Mouse (Mus musculus): ENCODE measurements around the gene Cpxm2.

Cpxm2 gene

DNA sequence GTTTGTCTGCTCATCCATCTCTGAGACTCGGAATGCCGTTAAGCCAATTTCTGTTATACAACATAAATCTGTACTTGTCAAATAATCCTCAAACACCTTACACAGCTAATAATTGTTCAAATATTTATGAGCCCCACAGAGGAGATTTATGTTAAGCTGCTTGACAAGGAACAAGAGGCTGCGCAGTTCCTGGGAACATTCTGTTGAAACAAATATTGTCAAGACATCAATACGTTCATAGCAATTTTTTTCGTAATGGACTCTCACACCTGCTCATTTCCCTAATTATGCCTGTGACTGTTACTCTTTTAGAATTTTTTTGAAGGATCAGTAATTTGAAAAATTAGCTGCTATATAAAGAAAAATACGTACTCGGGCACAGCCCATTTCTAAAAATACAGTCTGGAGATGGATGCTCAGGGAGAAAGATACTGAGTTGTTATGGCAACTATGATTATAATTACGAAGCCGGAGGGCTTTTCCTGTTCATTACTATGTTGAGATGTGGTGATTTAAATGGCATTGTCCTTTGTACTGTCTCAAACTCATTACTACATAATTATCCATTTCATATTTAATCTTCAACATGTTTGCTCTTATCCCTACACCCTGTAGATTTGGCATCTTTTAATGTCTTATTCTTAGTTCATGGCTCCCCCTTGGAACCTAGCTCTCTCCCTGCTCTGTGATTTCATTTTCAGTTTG, 3.9 kb upstream of the Cpxm2 start:
- CTCF ChIA-PET = interaction anchor here in 1 of 4 experiments (0.7 kb wide), 1 partner anchor 638 kb away, joined by 3 read pairs; no protein-coding TSS in a partner anchor
- POLR2A ChIA-PET = no interaction called here

DNA sequence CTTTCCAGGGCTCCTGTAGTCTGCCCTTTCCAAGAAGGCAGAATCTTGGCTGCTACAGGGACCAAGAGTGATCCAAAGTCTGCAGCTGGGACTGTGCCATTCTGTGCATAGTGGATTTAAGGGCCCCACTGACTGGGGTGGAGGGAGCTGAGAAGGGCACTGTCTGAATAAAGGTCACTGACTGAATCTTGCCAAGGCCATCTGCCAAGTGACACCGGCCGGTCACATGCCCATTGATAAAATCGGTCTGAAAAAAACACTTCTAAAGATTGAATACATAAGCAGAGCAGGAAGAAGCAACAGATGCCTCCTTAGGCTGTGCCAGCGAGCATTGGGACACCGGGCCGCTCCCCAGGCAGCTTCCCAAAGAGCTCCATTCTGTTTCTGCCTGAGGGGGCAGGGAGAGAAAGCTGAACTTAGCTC, 803 bp downstream of the Cpxm2 start:
- ChIA-PET CTCF (interaction anchor here in 2 of 4 experiments (0.6 to 1.3 kb wide), 2 partner anchors 17 to 254 kb away, joined by 4 to 11 read pairs; no protein-coding TSS in a partner anchor), POLR2A (interaction anchor here in 1 of 4 experiments (0.6 kb wide), 1 partner anchor 387 kb away, joined by 4 read pairs; no protein-coding TSS in a partner anchor)

DNA sequence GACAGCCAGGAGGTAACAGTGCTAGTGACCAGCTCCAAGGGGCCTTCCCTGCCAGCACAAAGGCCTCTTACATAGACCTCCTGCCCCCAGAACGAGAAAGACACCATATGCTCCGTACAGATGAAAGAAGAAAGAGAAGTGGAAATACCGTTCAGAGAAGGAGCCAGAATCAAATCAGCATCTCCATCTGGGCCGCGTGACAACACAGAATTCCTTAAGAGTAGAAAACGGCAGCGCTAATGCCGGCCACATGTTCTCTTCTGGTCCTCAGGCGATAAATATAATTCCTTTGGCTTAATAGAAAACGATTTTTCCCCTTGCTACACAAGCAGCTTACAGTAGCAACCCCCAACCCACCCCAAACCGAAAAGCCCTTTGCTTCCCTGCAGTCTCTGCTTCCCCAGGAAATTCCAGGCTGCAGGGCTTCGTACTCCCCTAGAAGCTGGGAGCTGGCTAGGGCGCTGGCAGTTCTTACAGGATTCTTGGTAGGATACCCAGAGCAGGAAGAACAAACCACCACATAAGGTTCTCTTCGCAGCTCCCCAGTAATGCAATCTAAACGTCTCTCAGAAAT, 9.2 kb downstream of the Cpxm2 start:
- POLR2A ChIA-PET = no interaction called here
- CTCF ChIA-PET = no interaction called here

DNA sequence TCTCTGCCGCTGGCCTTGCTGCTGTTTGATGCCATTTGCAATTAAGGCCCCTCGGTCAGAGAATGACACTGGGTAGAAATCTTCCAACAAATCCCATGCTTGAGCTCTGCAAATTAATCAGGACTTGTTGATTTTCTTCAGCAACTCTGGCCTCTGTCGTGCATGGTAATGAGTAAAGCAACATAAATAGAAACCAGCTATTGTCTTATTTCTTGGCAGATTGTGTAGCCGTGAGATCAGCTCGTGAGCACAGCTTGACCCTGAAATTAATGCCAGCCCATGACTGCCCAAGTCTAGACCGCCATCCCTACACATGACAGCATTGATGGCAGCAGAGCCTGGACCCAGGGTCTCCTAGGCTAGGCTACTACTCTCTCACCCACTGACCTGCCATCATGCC, 25.9 kb downstream of the Cpxm2 start:
- ChIA-PET CTCF (no interaction called here), POLR2A (no interaction called here)

DNA sequence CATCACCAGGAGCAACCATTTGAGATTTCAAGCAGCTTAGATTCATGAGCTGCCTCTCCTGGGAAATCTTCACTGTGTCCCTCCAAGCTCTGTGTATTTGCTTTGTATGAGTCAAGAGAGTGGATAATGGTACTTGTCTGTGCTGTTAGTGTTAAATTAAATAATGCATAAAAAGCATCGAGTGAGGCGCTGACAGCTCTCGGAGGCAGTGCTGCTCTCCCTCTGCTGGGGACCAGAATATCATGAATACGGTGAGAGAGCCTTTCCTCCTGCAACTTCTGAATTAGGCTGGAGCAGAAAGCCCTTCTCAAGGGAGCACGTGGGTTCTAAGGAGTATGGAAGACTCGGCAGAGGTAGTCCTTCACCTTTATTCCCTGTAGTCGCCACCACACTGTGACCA, 29.6 kb downstream of the Cpxm2 start:
- POLR2A ChIA-PET = no interaction called here
- CTCF ChIA-PET = no interaction called here

DNA sequence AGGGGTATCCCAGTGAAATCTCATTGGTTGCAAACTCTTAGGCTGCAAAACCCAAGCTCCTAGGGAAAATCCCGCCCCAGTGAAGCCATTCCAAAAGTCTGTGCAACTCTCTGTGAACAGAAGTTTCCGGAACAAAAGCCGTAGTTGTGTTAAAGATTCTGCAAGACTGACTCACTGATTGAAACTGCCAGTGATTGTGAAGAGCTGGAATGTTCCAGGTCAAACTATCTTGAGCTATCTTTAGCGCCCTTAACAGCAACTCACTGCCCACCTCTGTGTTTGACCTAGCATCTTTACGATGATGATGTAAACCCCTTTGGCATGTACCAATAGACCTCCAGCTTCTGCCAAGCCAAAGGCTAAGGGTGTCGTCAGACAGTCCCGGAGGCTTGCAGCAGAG, 31.3 kb downstream of the Cpxm2 start:
- ChIA-PET CTCF (no interaction called here), POLR2A (interaction anchor here in 1 of 4 experiments (0.7 kb wide), 1 partner anchor 8 kb away, joined by 5 read pairs; no protein-coding TSS in a partner anchor)

DNA sequence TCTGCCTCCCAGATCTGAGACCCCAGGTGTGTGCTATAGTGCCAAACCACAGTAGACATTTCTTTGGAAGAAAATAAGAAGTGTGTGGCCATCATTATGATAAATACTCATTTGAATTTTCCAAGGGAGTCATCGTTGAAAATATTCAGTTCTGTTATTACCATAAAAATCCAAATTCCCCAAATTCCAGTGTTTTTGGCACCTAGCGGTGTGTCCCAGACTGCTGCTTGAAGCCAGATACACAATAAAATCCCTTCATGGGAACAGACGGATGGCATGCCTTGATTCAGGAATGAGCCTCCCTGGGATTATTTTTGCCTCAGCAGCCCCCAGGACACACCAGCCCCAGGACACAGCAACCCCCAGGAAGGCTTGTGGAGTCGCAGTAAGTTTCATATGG, 34.7 kb downstream of the Cpxm2 start:
- POLR2A ChIA-PET = no interaction called here
- CTCF ChIA-PET = no interaction called here

DNA sequence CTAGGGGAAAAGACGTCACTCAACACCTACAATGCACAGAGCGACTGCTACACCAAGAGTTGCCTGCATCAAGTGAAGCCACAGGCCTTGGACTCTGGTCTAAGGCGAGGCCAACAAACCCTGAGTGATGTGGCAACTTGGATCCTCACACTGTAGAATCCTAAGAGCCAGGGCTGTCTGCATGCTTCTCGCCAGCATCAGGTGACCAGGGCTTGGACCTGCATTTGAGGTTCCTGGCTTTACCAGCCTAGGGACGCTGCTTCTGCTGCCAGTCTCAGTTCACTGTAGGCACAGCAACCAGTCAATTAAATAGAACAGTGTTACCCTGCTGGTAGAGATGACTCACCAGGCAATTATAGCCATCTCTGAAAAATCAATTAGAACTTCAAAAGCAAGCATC, 42.8 kb downstream of the Cpxm2 start:
- ChIA-PET POLR2A (no interaction called here), CTCF (no interaction called here)

DNA sequence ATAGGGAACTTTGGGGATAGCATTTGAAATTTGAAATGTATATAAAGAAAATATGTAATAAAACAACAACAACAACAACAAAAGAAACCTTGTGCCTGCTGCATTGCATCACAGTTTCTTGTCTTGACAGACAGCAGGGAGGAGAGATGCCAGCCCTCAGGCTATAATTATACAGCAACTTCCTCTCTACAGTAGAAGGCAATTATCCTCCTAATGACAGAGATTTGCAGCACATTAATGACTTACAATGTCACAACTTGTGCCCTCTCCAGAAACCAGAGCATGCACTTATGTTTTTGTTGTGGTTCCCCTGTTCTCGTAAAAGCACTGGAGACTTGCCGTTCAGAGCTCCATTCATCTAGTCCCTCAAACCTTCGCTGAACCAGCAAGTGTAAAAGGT, 44.2 kb downstream of the Cpxm2 start:
- CTCF ChIA-PET = no interaction called here
- POLR2A ChIA-PET = no interaction called here

DNA sequence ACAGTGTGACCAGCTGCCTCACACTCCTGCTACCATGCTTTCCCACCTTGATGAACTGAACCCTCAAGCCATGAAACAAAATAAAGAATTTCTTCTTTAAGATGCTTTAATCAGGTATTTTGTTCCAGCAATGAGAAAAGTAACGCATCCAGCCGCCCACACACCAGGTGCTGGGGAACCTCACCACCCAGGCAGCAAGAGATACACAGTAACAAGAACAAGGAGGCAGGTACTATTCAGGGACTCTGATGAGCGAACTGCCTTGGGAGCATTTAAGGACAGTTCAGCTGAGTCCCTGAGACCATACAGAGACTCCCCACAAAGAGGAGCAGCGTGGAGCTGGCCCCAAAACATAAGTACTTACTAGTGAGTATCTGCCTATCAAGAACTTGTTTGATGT, 47.6 kb downstream of the Cpxm2 start:
- POLR2A ChIA-PET = no interaction called here
- CTCF ChIA-PET = no interaction called here

DNA sequence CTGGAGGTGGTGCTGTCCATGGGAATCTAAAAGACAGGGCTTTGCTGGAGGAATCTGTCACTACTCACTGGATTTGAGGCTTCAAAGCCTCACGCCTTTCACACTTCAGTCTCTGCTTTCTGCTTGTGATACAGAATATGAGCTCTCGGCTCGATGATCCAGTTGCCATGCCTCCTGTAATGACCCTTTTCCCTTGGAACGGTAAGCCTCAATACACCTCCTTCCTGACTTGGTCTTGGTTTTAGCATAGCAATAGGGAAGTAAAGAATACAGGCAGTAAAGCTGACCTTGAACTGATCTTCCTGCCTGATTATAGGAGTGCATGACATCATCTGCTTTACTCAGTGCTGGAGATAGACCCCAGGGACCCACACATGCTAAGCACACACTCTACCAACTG, 49.2 kb downstream of the Cpxm2 start:
- ChIA-PET CTCF (interaction anchor here in 3 of 4 experiments (0.8 to 1.3 kb wide), 2 partner anchors 108 kb away, joined by 3 read pairs; no protein-coding TSS in a partner anchor), POLR2A (no interaction called here)

DNA sequence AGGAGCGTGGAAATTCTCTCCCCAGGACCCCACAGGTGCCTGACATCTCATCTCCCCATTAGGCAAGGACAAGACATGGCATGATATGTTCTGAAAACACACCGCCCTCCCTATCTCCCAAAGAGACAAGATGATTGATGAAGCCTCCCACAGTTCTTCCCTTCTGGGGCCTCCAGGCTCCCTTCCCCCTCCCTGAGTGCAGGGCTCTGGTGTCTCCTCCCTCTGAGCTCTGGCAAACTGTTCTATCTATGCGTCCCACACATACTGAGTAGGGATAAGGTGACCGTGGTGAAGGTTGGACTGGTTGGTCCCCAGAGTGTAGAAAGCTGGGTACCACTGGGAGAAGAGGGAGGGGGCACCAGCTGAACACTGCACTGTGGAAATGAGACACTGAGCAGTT, 56.1 kb downstream of the Cpxm2 start:
- POLR2A ChIA-PET = no interaction called here

DNA sequence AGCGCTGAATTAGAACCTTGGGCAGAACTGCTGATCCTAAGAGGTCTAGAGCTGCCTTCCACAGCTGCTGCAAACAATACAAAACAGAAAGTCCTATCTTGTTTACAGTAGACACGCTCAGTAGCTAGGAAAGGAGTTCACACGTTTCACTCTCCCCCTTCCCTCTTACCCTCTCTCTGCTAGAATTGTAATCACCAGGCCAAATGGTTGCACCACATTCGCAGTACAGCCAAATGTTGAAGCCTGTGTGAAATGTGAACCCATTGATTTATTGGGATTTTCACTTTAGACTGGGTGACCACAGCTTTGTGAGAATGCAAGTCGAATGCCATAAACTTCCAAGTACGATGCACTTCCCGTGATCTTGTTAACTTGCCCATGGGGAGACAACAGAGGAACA, 59.9 kb downstream of the Cpxm2 start:
- ChIA-PET CTCF (no interaction called here), POLR2A (no interaction called here)

More for the DNA sequence above, 56.1 kb downstream of the Cpxm2 start:
- CTCF ChIA-PET = no interaction called here

DNA sequence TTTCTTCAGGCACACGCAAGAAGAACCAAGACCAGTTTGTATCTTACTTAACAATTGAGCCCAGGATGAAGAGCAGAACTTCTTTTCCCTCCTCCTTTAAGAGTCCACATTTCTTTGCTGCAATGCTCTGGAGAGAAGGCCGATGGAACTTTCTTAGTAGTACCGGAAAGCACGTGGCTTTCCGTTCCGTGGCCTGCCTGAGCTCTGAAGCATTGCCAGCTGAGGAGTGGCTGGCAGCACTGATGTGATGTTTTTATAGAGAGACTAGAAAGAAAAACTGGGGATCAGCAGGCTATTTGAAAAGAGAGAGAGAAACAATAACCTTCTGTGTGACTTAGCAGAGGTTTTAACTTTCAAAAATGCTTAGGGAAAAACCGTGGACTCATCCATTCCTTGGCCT, 63.0 kb downstream of the Cpxm2 start:
- CTCF ChIA-PET = no interaction called here
- POLR2A ChIA-PET = no interaction called here

DNA sequence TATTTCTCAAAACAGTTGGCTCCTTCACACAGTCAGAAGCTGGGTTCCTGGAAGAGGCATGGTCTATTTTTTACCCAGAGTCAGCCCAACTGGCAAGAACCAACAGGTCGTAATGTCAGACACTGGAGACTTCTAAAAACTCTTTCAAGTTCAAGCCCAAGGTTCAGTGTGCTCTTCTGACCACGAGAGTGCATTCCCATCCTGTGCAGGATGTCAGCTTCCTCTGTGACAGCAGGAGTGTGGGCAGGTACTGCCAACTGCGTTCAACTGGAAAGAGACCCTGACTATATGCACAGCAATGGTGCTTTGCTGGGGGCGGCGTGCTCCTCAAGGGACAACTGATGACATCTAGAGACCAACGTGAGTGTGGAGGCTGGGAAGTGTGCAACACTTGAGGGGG, 65.9 kb downstream of the Cpxm2 start:
- ChIA-PET POLR2A (no interaction called here), CTCF (no interaction called here)

DNA sequence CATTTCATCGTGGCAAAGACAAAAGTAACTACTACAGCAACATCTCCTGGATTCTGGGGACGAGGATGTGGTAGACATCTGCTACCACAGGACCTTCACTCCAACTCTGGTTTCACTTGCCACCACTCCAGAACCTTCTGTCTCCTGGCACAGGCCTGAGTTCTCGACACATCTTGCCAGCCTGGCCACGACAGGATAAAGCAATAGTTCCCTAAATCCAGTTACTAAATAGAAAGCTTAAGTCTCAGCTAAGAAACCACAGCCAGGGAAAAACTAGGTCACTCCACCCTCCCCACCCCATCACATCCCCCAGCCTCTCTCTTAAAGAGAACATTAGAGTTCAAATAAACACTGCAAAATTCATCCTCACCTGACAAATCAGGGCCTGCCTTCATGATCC, 66.4 kb downstream of the Cpxm2 start:
- ChIA-PET POLR2A (no interaction called here), CTCF (no interaction called here)

DNA sequence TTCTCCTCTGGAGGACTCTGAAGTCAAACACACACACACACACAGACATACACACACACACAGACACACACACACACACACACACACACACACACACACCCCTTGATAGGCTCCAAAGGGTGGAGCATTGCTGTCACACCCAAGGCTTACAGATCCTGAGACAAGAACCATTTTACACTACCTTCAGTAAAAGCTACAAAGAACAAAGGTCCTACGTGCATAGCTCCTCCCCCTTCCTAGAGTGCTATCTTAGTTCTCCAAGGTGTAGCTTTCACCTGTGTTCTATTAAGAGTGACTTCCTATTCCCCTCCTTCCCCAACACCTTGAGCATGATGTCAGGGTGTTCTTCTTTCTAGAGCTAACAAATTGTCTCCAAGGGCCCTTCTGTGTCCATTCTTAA, 78.7 kb downstream of the Cpxm2 start:
- ChIA-PET CTCF (no interaction called here), POLR2A (no interaction called here)

DNA sequence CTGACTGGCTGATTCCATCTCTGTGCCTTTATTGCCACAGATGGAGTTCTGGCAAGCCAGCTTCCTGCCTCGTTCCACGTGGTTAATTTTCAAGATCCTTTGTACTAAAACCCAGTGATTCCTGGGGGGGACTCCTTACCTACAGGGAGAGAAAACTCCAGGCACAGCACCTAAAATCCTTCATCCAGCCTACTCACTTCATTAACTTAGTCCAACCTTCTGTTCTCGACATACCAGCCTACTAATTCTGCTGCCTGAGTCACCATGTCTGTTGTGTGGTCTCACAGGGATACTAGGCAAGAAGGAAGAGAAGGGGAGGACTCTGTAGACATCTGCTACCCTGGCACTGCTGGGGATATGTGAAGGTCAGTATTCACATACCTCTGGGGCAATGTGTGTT, 80.0 kb downstream of the Cpxm2 start:
- CTCF ChIA-PET = no interaction called here
- POLR2A ChIA-PET = no interaction called here

DNA sequence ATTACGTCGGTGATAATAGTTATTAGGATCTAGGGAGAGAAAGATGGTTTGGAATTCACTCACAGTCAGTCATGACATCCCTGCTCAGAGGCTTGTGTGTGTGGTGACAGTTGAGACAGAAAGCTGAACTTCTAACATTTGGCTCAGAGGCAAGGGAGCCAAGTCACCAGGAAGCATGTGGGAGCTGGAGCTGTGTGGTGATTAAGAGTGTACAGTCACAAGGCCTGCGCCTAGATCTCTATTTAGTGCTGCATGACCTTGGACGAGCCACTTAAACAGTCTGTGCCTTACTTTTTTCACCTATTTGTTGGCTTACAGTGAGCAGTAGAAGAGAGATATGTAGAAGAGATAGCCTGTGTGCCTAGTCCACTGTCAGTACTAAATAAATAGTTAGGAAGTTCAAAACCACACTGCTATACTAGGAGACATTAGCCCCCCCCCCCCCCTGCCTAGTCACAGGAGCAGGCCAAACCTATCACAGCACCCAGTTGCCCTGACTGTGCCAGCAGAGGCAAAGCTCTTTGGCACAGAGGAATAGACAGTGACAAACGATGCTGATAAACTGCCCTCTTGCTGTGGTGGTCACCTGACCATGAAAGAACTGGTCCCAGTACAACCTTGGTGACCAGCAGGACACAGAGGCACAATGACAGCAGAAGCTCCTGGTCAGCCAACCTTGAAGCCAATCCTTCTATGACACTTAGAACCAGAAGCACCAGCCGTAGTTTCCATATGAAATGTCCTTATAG, 83.5 kb downstream of the Cpxm2 start:
- ChIA-PET CTCF (interaction anchor here in 1 of 4 experiments (0.5 kb wide), 1 partner anchor 147 kb away, joined by 3 read pairs; no protein-coding TSS in a partner anchor), POLR2A (interaction anchor here in 1 of 4 experiments (0.8 kb wide), 1 partner anchor 597 kb away, joined by 6 read pairs; no protein-coding TSS in a partner anchor)

DNA sequence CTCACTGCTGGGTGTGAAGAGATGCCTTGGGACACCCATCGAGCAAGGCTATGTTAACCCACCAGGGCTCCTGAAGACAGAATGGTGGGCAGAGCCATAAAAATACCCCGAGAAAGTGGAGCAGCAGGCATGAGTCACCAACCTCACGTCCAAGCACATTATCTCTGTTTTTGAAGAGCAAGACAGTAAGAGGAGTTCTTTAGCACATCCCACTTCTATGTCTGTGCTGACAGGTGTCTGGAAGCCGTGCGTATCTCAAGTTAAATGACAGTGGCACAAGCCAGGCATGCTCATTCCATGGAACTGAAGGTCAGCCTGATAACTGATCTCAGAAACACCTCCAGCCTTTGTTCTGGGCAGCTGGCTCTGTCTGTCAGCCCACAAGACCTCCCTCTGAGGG, 86.6 kb downstream of the Cpxm2 start:
- ChIA-PET POLR2A (no interaction called here), CTCF (no interaction called here)

DNA sequence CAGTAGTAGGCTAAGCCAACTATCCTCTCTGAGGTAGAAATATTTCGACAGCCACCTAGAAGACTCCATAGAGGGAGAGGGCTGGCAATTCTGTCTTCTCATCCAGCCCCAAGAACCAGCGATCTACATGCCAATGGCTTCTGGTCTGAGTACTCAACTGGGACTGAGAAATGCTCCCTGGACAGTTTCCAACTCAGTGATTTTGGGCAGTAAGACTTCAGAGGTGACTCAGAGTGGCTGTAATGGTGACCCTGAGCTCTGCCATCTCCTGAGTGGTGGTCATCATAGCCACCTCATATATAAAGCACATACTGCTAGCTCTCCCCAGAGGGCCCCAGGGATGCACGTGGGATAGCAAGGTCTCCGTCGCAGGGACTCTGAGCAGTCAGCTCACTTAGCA, 87.0 kb downstream of the Cpxm2 start:
- POLR2A ChIA-PET = no interaction called here
- CTCF ChIA-PET = no interaction called here
